Mouse (Mus musculus) G1E (cell line): ENCODE results near the gene Tgm1.

Experiments used
- CTCF ChIP-seq: IDR thresholded peaks from 2 replicates; pipeline ENCODE4 v1.5.1; 2012; ENCODE audit warnings: low read depth, low read length, inconsistent platforms, mixed read lengths
- GATA1 ChIP-seq: IDR thresholded peaks from 2 replicates; pipeline ENCODE4 v1.6.1; 2012; ENCODE audit warnings: borderline replicate concordance, low read length, inconsistent platforms, mixed read lengths
- TAL1 ChIP-seq: conservative IDR thresholded peaks from 2 replicates; pipeline ENCODE4 v1.6.1; 2012; ENCODE audit warnings: low read depth, low read length, inconsistent platforms, mixed read lengths

- TF ChIP-seq CTCF: no peak
- TF ChIP-seq GATA1: no peak
- TF ChIP-seq TAL1: no peak
These were observed 21.1 kb upstream of the Tgm1 start for GRCm38 (mm10) chr14:55734869-55735268.
